Mouse (Mus musculus): ENCODE measurements around the gene Larp4. TPM values are rescaled to one million over a fixed set of nuclear protein-coding genes. Genes with fewer than 3 reads are reported as not detected.

Gene Larp4
- polyA plus RNA-seq, 1 experiment from 2014 or later: 17.3 TPM

GRCm38 (mm10) chr15:100022923-100023322, 53.1 kb downstream of the Larp4 start:
- H3K36me3 ChIP-seq (replicated peaks; ENCODE audit: insufficient read depth, low read length): no peaks in the 10 kb centered on the region
- no peak overlapping the region for H3K4me2 ChIP-seq (ENCODE audit: low read depth, low read length)
- ATAC-seq: no peak
- no peak for TF ChIP-seq EP300 (IDR thresholded peaks at IDR 0.05; ENCODE audit: low read depth)
- peak; percentile 66 for TF ChIP-seq CTCF (IDR thresholded peaks at IDR 0.05; ENCODE audit: low read depth)
- H3K4me1 ChIP-seq (ENCODE audit: insufficient read depth): peaks cover 4% of the 10 kb centered on the region; the same call in 1 of the 2 replicates
- no peak overlapping the region for H3K9ac ChIP-seq (replicated peaks)
- WGBS (ENCODE audit: insufficient replicate concordance): 19% methylated on average over 5 of the region's 5 CpGs
- no peak overlapping the region for H3K4me3 ChIP-seq (ENCODE audit: low read depth, low read length)
- H3K27me3 ChIP-seq (ENCODE audit: insufficient read depth, low read length): no peaks in the 10 kb centered on the region
- no peaks in the 10 kb centered on the region for H3K9me3 ChIP-seq (ENCODE audit: low read length)
- no peak overlapping the region for H3K27ac ChIP-seq (ENCODE audit: low read depth)
- DNase-seq: peak; percentile 35

- Histone ChIP-seq H3K36me3 (replicated peaks; ENCODE audit: insufficient read depth, low read length) (no peaks in the 10 kb centered on the region), H3K27ac (ENCODE audit: low read depth) (peak overlapping the region; percentile 49), H3K4me3 (ENCODE audit: low read depth, low read length) (no peak overlapping the region), H3K4me2 (ENCODE audit: low read depth, low read length) (peak overlapping the region; percentile 27; the same call in 1 of the 2 replicates), H3K4me1 (ENCODE audit: insufficient read depth) (peaks cover 4% of the 10 kb centered on the region; the same call in 1 of the 2 replicates), H3K27me3 (ENCODE audit: insufficient read depth, low read length) (no peaks in the 10 kb centered on the region), H3K9ac (replicated peaks) (no peak overlapping the region), H3K9me3 (ENCODE audit: low read length) (no peaks in the 10 kb centered on the region)
- 54% methylated on average over 11 of the region's 11 CpGs for WGBS (ENCODE audit: insufficient replicate concordance)
- ATAC-seq (peak; percentile 94), DNase-seq (peak; percentile 76)
- TF ChIP-seq CTCF (IDR thresholded peaks at IDR 0.05; ENCODE audit: low read depth) (no peak), EP300 (IDR thresholded peaks at IDR 0.05; ENCODE audit: low read depth) (no peak)
Measured at GRCm38 (mm10) chr15:100025076-100025834, 55.4 kb downstream of the Larp4 start.

GRCm38 (mm10) chr15:100028133-100028532, 58.3 kb downstream of the Larp4 start:
- Histone ChIP-seq H3K9me3 (ENCODE audit: low read length) (no peaks in the 10 kb centered on the region), H3K4me2 (ENCODE audit: low read depth, low read length) (no peak overlapping the region), H3K4me3 (ENCODE audit: low read depth, low read length) (no peak overlapping the region), H3K27me3 (ENCODE audit: insufficient read depth, low read length) (no peaks in the 10 kb centered on the region), H3K4me1 (ENCODE audit: insufficient read depth) (peaks cover 4% of the 10 kb centered on the region; the same call in 1 of the 2 replicates), H3K9ac (replicated peaks) (no peak overlapping the region), H3K36me3 (replicated peaks; ENCODE audit: insufficient read depth, low read length) (no peaks in the 10 kb centered on the region), H3K27ac (ENCODE audit: low read depth) (no peak overlapping the region)
- WGBS (ENCODE audit: insufficient replicate concordance): 74% methylated on average over 2 of the region's 2 CpGs
- DNase-seq (no peak), ATAC-seq (no peak)
- TF ChIP-seq CTCF (IDR thresholded peaks at IDR 0.05; ENCODE audit: low read depth): no peak
- no peak for TF ChIP-seq EP300 (IDR thresholded peaks at IDR 0.05; ENCODE audit: low read depth)

- DNase-seq: no peak
Measured at GRCm38 (mm10) chr15:100029497-100029896, 59.6 kb downstream of the Larp4 start.

GRCm38 (mm10) chr15:100029900-100030299, 60.0 kb downstream of the Larp4 start:
- ATAC-seq (no peak), DNase-seq (no peak)
- Histone ChIP-seq H3K4me1 (ENCODE audit: insufficient read depth) (peaks cover under 1% of the 10 kb centered on the region; the same call in 1 of the 2 replicates), H3K9ac (replicated peaks) (no peak overlapping the region), H3K36me3 (replicated peaks; ENCODE audit: insufficient read depth, low read length) (no peaks in the 10 kb centered on the region), H3K4me3 (ENCODE audit: low read depth, low read length) (no peak overlapping the region), H3K9me3 (ENCODE audit: low read length) (no peaks in the 10 kb centered on the region), H3K27me3 (ENCODE audit: insufficient read depth, low read length) (no peaks in the 10 kb centered on the region), H3K4me2 (ENCODE audit: low read depth, low read length) (no peak overlapping the region), H3K27ac (ENCODE audit: low read depth) (no peak overlapping the region)
- WGBS (ENCODE audit: insufficient replicate concordance): 87% methylated on average over 2 of the region's 2 CpGs
- no peak for TF ChIP-seq EP300 (IDR thresholded peaks at IDR 0.05; ENCODE audit: low read depth)
- no peak for TF ChIP-seq CTCF (IDR thresholded peaks at IDR 0.05; ENCODE audit: low read depth)

More at GRCm38 (mm10) chr15:100029497-100029896, 59.6 kb downstream of the Larp4 start:
- Histone ChIP-seq H3K27ac (ENCODE audit: low read depth) (no peak overlapping the region), H3K36me3 (replicated peaks; ENCODE audit: insufficient read depth, low read length) (no peaks in the 10 kb centered on the region), H3K4me3 (ENCODE audit: low read depth, low read length) (no peak overlapping the region), H3K27me3 (ENCODE audit: insufficient read depth, low read length) (no peaks in the 10 kb centered on the region), H3K9ac (replicated peaks) (no peak overlapping the region), H3K9me3 (ENCODE audit: low read length) (no peaks in the 10 kb centered on the region), H3K4me2 (ENCODE audit: low read depth, low read length) (no peak overlapping the region), H3K4me1 (ENCODE audit: insufficient read depth) (peaks cover 4% of the 10 kb centered on the region; the same call in 1 of the 2 replicates)
- no peak for ATAC-seq
- TF ChIP-seq CTCF (IDR thresholded peaks at IDR 0.05; ENCODE audit: low read depth): no peak
- TF ChIP-seq EP300 (IDR thresholded peaks at IDR 0.05; ENCODE audit: low read depth): no peak
- WGBS (ENCODE audit: insufficient replicate concordance): 73% methylated on average over 8 of the region's 8 CpGs

GRCm38 (mm10) chr15:100032546-100032945, 62.7 kb downstream of the Larp4 start:
- TF ChIP-seq CTCF (IDR thresholded peaks at IDR 0.05; ENCODE audit: low read depth) (no peak), EP300 (IDR thresholded peaks at IDR 0.05; ENCODE audit: low read depth) (no peak)
- Histone ChIP-seq H3K27me3 (ENCODE audit: insufficient read depth, low read length) (no peaks in the 10 kb centered on the region), H3K4me3 (ENCODE audit: low read depth, low read length) (no peak overlapping the region), H3K9ac (replicated peaks) (no peak overlapping the region), H3K4me1 (ENCODE audit: insufficient read depth) (no peaks in the 10 kb centered on the region), H3K4me2 (ENCODE audit: low read depth, low read length) (no peak overlapping the region), H3K27ac (ENCODE audit: low read depth) (no peak overlapping the region), H3K36me3 (replicated peaks; ENCODE audit: insufficient read depth, low read length) (no peaks in the 10 kb centered on the region), H3K9me3 (ENCODE audit: low read length) (no peaks in the 10 kb centered on the region)
- WGBS (ENCODE audit: insufficient replicate concordance): 77% methylated on average over 3 of the region's 3 CpGs
- no peak for ATAC-seq
- DNase-seq: no peak
